Mouse (Mus musculus) hindbrain, embryonic 14.5 days (tissue): Measurements from ENCODE around the gene Serhl. TPM values are rescaled to one million over a fixed set of nuclear protein-coding genes. Genes with fewer than 3 reads are reported as not detected.

ENCODE experiments used
- ATAC-seq: fragments of 200-750 bp; cut with Nextera tagmentation; 2 replicates; pipeline ENCODE4 v1.8.0; 2017; ENCODE audit warnings: moderate number of reproducible peaks, mild to moderate bottlenecking, moderate TSS enrichment, moderate library complexity; ENCODE audit not compliant: low FRiP score
- DNase-seq: peaks from one replicate; pipeline ENCODE4 v3.0.0-alpha.2; 2015; ENCODE audit warnings: low spot score
- H3K27ac ChIP-seq: fragments of 300-500 bp; sonication (generic); 2 replicates; pipeline ENCODE4 v1.5.1; 2014; ENCODE audit warnings: mild to moderate bottlenecking, moderate library complexity
- H3K27me3 ChIP-seq: fragments of 300-500 bp; sonication (generic); 2 replicates; pipeline ENCODE4 v1.6.1; 2014; ENCODE audit warnings: mild to moderate bottlenecking, low read length, mixed read lengths; ENCODE audit not compliant: control insufficient read depth, insufficient read depth
- H3K36me3 ChIP-seq: fragments of 300-500 bp; sonication (generic); replicated peaks from 2 replicates; pipeline ENCODE4 v1.6.1; 2014; ENCODE audit not compliant: control insufficient read depth, insufficient read depth
- H3K4me1 ChIP-seq: fragments of 300-500 bp; sonication (generic); replicated peaks from 2 replicates; pipeline ENCODE4 v1.6.1; 2014; ENCODE audit warnings: antibody characterized with exemption, low read length, mixed read lengths; ENCODE audit not compliant: control insufficient read depth, insufficient read depth
- H3K4me2 ChIP-seq: fragments of 300-500 bp; sonication (generic); replicated peaks from 2 replicates; pipeline ENCODE4 v1.6.1; 2014; ENCODE audit warnings: mild to moderate bottlenecking, moderate library complexity
- H3K4me3 ChIP-seq: fragments of 300-500 bp; sonication (generic); replicated peaks from 2 replicates; pipeline ENCODE4 v1.5.1; 2014; ENCODE audit warnings: mild to moderate bottlenecking, low read length
- H3K9ac ChIP-seq: fragments of 300-500 bp; sonication (generic); 2 replicates; pipeline ENCODE4 v1.6.1; 2014
- H3K9me3 ChIP-seq: fragments of 300-500 bp; sonication (generic); 2 replicates; pipeline ENCODE4 v1.6.1; 2016; ENCODE audit warnings: low read length; ENCODE audit not compliant: control insufficient read depth
- WGBS: fragments of 180-500 bp; shearing (Covaris S2); extraction: QIAGEN DNeasy Blood & Tissue Kit; methylation state at CpG from one replicate; pipeline ENCODE4 v1.1.7; 2014; 5-methylcytosine and 5-hydroxymethylcytosine counted together
- polyA plus RNA-seq: library from polyadenylated mRNA; unstranded; fragments of >200 nt; fragmentation: Nextera tagmentation; extraction: Ambion mirVana; gene quantifications from 2 replicates; pipeline ENCODE4 v1.2.1, GENCODE M21; 2014

Serhl gene
- polyA plus RNA-seq, 1 experiment from 2014 or later, result 31.4 TPM

DNA sequence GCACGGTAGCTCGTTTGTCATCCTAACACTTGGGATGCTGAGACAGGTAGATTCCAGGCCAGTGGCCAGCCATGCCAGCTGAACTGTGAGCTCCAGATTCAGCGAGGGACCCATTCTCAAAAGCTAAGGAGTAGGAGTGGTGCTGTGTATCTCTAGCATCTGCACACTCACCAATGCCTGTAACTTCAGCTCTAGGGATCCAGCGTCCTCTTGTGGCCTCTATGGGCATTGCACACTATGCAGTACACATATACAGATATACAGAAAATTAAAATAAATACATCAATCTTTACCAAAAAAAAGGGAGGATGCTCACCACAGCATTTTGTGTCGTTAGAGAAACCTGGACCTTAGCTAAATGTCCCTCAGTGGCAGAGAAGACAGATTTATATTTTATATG lies 17.6 kb upstream of the Serhl start:
- WGBS, result 85% methylated on average over 5 of the region's 5 CpGs
- ATAC-seq (no peak), DNase-seq (no peak)
- H3K4me1 ChIP-seq, result no peaks in the 10 kb centered on the region
- no peak overlapping the region for H3K4me3 ChIP-seq
- H3K4me2 ChIP-seq, result no peak overlapping the region
- no peak overlapping the region for H3K27ac ChIP-seq
- no peaks in the 10 kb centered on the region for H3K36me3 ChIP-seq
- H3K27me3 ChIP-seq, result no peaks in the 10 kb centered on the region
- no peak overlapping the region for H3K9ac ChIP-seq
- no peaks in the 10 kb centered on the region for H3K9me3 ChIP-seq

GRCm38 (mm10) chr15:83074179-83074578 lies 15.1 kb upstream of the Serhl start:
- Histone ChIP-seq H3K9me3 (no peaks in the 10 kb centered on the region), H3K36me3 (no peaks in the 10 kb centered on the region), H3K4me2 (no peak overlapping the region), H3K4me3 (no peak overlapping the region), H3K27ac (no peak overlapping the region), H3K9ac (no peak overlapping the region), H3K27me3 (no peaks in the 10 kb centered on the region), H3K4me1 (no peaks in the 10 kb centered on the region)
- ATAC-seq (no peak), DNase-seq (no peak)
- 83% methylated on average over 4 of the region's 4 CpGs for WGBS

DNA sequence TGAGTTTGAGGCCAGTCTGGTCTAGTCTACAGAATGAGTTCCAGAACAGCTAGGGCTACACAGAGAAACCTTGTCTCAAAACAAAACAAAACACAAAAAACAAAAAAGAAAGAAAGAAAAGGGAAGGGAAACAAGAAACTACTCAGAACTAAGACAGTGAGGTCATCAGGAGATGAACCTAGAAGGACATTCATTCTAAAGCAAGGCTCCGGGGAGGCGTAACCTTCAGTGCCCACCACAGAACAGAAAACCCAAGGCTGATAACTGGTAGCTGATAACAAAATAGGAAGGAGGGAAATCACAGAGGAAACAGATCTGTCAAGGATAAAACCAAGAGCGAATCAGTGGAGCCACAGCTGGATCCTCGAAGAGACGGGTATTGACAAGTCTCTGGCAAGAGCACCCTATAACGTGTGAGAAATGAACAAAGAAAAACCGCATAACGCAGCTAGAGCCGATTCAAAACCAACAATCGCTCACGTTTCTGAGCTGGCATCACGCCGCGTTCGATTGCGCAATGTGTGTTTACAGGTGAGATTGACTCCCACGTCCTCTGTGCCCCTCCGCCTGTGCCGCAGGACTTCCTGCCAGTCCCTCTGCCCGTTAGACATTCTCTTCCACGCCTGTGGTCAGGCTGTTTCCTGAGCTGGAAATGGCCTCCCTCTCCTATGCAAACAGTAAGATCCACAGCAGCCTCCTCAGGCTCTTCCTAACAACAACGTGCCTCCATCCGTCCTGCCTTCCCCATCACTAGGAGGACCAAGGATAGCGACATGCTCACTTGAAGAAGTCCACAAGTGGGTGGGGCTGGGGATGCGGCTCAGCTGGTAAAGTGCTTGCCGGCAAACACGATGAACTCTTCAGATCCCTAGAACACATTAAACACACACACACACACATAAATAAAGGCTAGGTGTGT lies 13.4 kb upstream of the Serhl start:
- no peak for ATAC-seq

DNA sequence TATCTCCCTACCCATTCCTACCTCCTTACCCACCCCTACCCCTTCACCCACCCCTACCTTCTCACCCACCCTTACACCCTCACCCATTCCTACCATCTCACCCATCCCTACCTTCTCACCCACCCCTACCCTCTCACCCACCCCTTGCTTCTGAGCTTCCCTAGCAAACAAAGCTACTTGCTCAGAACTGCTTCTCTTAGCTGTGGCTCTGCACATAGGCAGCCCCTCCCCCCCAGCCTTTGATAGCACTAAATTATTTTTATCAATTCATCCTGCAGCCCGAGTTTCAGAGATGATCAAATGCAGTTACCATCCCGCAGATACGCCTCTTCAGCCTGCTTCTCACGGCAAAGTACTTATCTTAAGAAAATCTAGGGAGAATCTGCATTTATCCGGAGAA lies 5.8 kb upstream of the Serhl start:
- 35% methylated on average over 5 of the region's 5 CpGs for WGBS
- Histone ChIP-seq H3K4me1 (peaks cover 14% of the 10 kb centered on the region), H3K36me3 (no peaks in the 10 kb centered on the region), H3K27me3 (peaks cover 12% of the 10 kb centered on the region; the same call in 1 of the 2 replicates), H3K9me3 (no peaks in the 10 kb centered on the region), H3K9ac (0 out of 2 replicates have a peak overlapping the region, but pooled peaks have one; percentile 31), H3K4me2 (peak overlapping the region; percentile 38), H3K27ac (peak overlapping the region; percentile 62), H3K4me3 (no peak overlapping the region)
- DNase-seq (peak; percentile 45), ATAC-seq (no peak)

More for the DNA sequence above, 13.4 kb upstream of the Serhl start:
- no peak overlapping the region for H3K4me2 ChIP-seq
- H3K4me3 ChIP-seq, result no peak overlapping the region
- no peak overlapping the region for H3K9ac ChIP-seq
- H3K36me3 ChIP-seq, result no peaks in the 10 kb centered on the region
- H3K9me3 ChIP-seq, result no peaks in the 10 kb centered on the region
- no peak overlapping the region for H3K27ac ChIP-seq
- no peaks in the 10 kb centered on the region for H3K27me3 ChIP-seq
- DNase-seq, result no peak
- H3K4me1 ChIP-seq, result no peaks in the 10 kb centered on the region
- 66% methylated on average over 27 of the region's 27 CpGs for WGBS

GRCm38 (mm10) chr15:83084022-83084640 lies 5.2 kb upstream of the Serhl start:
- 25% methylated on average over 13 of the region's 13 CpGs for WGBS
- peak overlapping the region; percentile 62 for H3K27ac ChIP-seq
- H3K4me3 ChIP-seq, result no peak overlapping the region
- peak; percentile 76 for DNase-seq
- ATAC-seq, result peak; percentile 49; the same call in 1 of the 2 replicates
- peaks cover 12% of the 10 kb centered on the region; the same call in 1 of the 2 replicates for H3K27me3 ChIP-seq
- peak overlapping the region; percentile 38 for H3K4me2 ChIP-seq
- H3K4me1 ChIP-seq, result peaks cover 19% of the 10 kb centered on the region
- 0 out of 2 replicates have a peak overlapping the region, but pooled peaks have one; percentile 31 for H3K9ac ChIP-seq
- H3K36me3 ChIP-seq, result no peaks in the 10 kb centered on the region
- no peaks in the 10 kb centered on the region for H3K9me3 ChIP-seq

- no peak overlapping the region for H3K27ac ChIP-seq
Measured at GRCm38 (mm10) chr15:83085901-83086300, 3.4 kb upstream of the Serhl start.

DNA sequence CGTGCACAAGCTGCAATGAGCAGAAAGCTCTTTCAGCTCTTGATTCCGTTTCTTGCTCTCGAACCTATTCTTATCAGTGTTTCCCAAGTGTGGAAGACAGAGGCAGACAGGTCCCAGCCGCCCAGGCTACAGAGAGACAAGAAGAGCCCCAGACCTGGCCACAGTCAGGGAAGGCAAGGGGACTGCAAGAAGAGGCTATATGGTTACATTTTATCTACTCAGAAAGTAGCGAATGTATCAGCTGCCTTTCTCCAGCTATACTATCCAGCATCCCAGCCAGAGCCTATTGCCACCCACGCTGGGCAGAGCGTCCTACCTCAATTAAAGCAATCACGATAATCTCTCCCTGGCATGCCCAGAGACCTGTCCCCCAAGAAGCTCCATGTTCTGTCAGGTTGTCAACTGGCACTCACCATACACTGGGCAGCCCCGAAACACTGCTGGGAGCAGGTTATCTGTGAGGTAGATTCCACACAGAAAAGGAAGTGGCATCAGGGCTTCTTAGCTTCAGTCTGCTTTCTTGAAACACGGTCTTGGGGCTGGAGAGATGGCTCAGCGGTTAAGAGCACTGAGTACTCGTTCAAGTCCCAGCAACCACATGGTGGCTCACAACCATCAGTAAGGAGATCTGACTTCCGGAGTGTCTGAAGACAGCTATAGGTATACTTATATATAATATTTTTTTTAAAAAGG lies 2.5 kb upstream of the Serhl start:
- Histone ChIP-seq H3K27me3 (peaks cover 20% of the 10 kb centered on the region; the same call in 1 of the 2 replicates), H3K9me3 (no peaks in the 10 kb centered on the region), H3K27ac (no peak overlapping the region), H3K9ac (no peak overlapping the region), H3K36me3 (no peaks in the 10 kb centered on the region), H3K4me3 (no peak overlapping the region), H3K4me2 (no peak overlapping the region), H3K4me1 (peaks cover 22% of the 10 kb centered on the region)
- WGBS, result 89% methylated on average over 13 of the region's 13 CpGs
- ATAC-seq, result no peak
- DNase-seq, result no peak

More at GRCm38 (mm10) chr15:83085901-83086300, 3.4 kb upstream of the Serhl start:
- 38% methylated on average over 7 of the region's 7 CpGs for WGBS
- H3K4me3 ChIP-seq, result no peak overlapping the region
- no peaks in the 10 kb centered on the region for H3K9me3 ChIP-seq
- DNase-seq, result no peak
- H3K9ac ChIP-seq, result no peak overlapping the region
- H3K27me3 ChIP-seq, result peaks cover 20% of the 10 kb centered on the region; the same call in 1 of the 2 replicates
- no peak for ATAC-seq
- H3K4me2 ChIP-seq, result no peak overlapping the region
- peaks cover 22% of the 10 kb centered on the region for H3K4me1 ChIP-seq
- H3K36me3 ChIP-seq, result no peaks in the 10 kb centered on the region

DNA sequence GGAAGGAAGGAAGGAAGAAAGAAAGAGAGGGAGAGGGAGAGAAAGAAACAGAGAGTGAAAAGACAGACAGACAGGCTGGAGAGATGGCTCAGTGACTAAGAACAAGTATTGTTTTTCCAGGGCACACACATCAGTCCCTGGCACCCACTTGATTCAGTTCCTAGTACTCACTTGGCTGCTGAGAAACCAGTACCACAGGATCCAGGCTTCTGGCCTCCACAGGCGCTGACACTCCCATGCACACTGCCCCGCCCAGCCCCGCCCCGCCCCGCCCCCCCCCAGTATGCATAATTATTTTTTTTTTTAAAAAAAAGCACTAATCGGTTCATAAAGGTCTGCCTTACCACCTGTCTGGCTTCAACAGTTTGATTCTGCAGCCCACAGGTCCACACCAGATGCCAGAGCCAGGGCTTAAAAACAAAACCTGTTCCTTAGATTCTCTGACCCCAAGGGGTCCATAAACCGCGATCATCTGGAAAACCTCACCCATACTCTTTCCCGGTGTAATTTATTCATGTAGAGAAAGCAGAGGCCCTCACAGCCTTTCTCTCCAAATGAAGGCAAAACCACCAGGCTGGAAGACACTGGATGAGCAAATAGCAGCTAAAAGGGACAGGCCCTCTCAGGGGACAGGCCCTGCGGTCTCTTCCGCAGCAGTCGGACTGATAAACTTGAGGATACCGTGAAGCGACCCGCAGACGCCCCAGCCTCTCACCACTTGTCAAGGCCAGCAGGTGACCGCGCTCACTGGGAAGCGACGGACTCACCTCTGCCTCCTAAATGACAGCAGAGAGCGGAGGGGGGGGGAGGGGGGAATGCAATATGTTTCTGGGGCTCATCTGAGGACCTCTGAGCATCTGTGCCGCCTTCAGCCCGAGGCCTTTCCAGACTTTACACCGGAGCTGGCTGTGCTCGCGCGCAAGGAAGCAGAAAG lies 544 bp upstream of the Serhl start:
- Histone ChIP-seq H3K4me2 (peak overlapping the region; percentile 31), H3K4me1 (peaks cover 17% of the 10 kb centered on the region), H3K9ac (no peak overlapping the region), H3K36me3 (no peaks in the 10 kb centered on the region), H3K4me3 (no peak overlapping the region), H3K27me3 (peaks cover 20% of the 10 kb centered on the region; the same call in 1 of the 2 replicates), H3K9me3 (no peaks in the 10 kb centered on the region), H3K27ac (no peak overlapping the region)
- DNase-seq, result no peak
- 5% methylated on average over 26 of the region's 27 CpGs for WGBS
- ATAC-seq, result no peak
